Comparison of ENCODE assay signal across 8 mouse cellular contexts in genomic region chr10:80538710-80539394, GRCm38 (mm10). TPM values are rescaled to one million over a fixed set of nuclear protein-coding genes. Genes with fewer than 3 reads are reported as not detected.
DNase-seq lines count a peak whose midpoint lies in the region; ATAC-seq and TF ChIP-seq lines count a peak whose summit lies in the region.

Gene Atp8b3 (minus strand): TSS chr10:80539124.

- H3K4me3 ChIP-seq in bone marrow macrophage, adult 2 months (ENCODE audit: insufficient read depth, low read length), result peak within 1 kb of the TSS; percentile 48
- H3K4me3 ChIP-seq in forebrain, postnatal 0 days (ENCODE audit: low read depth, low read length), result no peak within 1 kb of the TSS
- no peak within 1 kb of the TSS for H3K4me3 ChIP-seq in hindbrain, embryonic 14.5 days (replicated peaks; ENCODE audit: low read length)
- peak within 1 kb of the TSS; percentile 30 for H3K4me3 ChIP-seq in liver, embryonic 11.5 days (ENCODE audit: low read depth, low read length)
- H3K4me3 ChIP-seq in stomach, embryonic 16.5 days (replicated peaks; ENCODE audit: low read length), result peak within 1 kb of the TSS; percentile 29

- H3K4me2 ChIP-seq in forebrain, postnatal 0 days (ENCODE audit: low read depth), result peak within 1 kb of the TSS; percentile 28; the same call in 1 of the 2 replicates
- peak within 1 kb of the TSS; percentile 31 for H3K4me2 ChIP-seq in hindbrain, embryonic 14.5 days (replicated peaks)
- H3K4me2 ChIP-seq in liver, embryonic 11.5 days, result peak within 1 kb of the TSS; percentile 55
- peak within 1 kb of the TSS; percentile 40 for H3K4me2 ChIP-seq in stomach, embryonic 16.5 days (ENCODE audit: low read depth, low read length)

- DNase-seq in cerebellum, adult 9-11 months, result peak; percentile 47
- no peak for DNase-seq in cerebellum, adult 8-10 months
- peak; percentile 18 for DNase-seq in forebrain, postnatal 0 days
- no peak for DNase-seq in hindbrain, embryonic 14.5 days (ENCODE audit: low spot score)
- DNase-seq in liver, embryonic 11.5 days (ENCODE audit: low spot score), result peak; percentile 90

- H3K9ac ChIP-seq in forebrain, postnatal 0 days, result no peak within 1 kb of the TSS
- no peak within 1 kb of the TSS for H3K9ac ChIP-seq in hindbrain, embryonic 14.5 days
- peak within 1 kb of the TSS; percentile 23; the same call in 1 of the 2 replicates for H3K9ac ChIP-seq in liver, embryonic 11.5 days (ENCODE audit: low read depth, low read length)
- H3K9ac ChIP-seq in stomach, embryonic 16.5 days (ENCODE audit: low read length), result no peak within 1 kb of the TSS

- H3K4me1 ChIP-seq in bone marrow macrophage, adult 2 months (ENCODE audit: control insufficient read depth, insufficient read depth, low read length), result peaks cover 17% of the 10 kb centered on the region
- no peaks in the 10 kb centered on the region; the same call in 1 of the 2 replicates for H3K4me1 ChIP-seq in forebrain, postnatal 0 days (ENCODE audit: insufficient read depth)
- no peaks in the 10 kb centered on the region; the same call in 1 of the 2 replicates for H3K4me1 ChIP-seq in hindbrain, embryonic 14.5 days (replicated peaks; ENCODE audit: control insufficient read depth, insufficient read depth, low read length)
- H3K4me1 ChIP-seq in liver, embryonic 11.5 days (replicated peaks; ENCODE audit: control insufficient read depth, insufficient read depth, low read length), result peaks cover 28% of the 10 kb centered on the region
- H3K4me1 ChIP-seq in stomach, embryonic 16.5 days (ENCODE audit: control insufficient read depth, insufficient read depth, low read length), result no peaks in the 10 kb centered on the region; the same call in 1 of the 2 replicates

- 3% methylated on average over 30 of the region's 30 CpGs for WGBS in forebrain, postnatal 0 days
- WGBS in hindbrain, embryonic 14.5 days, result 3% methylated on average over 30 of the region's 30 CpGs
- WGBS in liver, embryonic 11.5 days, result 3% methylated on average over 30 of the region's 30 CpGs
- 2% methylated on average over 30 of the region's 30 CpGs for WGBS in stomach, embryonic 16.5 days

- TF ChIP-seq CTCF in bone marrow macrophage, adult 2 months (IDR thresholded peaks at IDR 0.05; ENCODE audit: low read depth, low read length), result no peak
- peak; percentile 29; the same call in 1 of the 2 replicates for TF ChIP-seq CTCF in forebrain, postnatal 0 days (IDR thresholded peaks at IDR 0.05; ENCODE audit: low read depth)

- no peak within 1 kb of the TSS for H3K27ac ChIP-seq in bone marrow macrophage, adult 2 months (ENCODE audit: insufficient read depth, low read depth, low read length)
- H3K27ac ChIP-seq in forebrain, postnatal 0 days (ENCODE audit: low read depth, low read length), result no peak within 1 kb of the TSS
- no peak within 1 kb of the TSS for H3K27ac ChIP-seq in hindbrain, embryonic 14.5 days
- H3K27ac ChIP-seq in liver, embryonic 11.5 days (ENCODE audit: low read depth, low read length), result no peak within 1 kb of the TSS
- H3K27ac ChIP-seq in stomach, embryonic 16.5 days (ENCODE audit: low read length), result no peak within 1 kb of the TSS

- H3K27me3 ChIP-seq in forebrain, postnatal 0 days (ENCODE audit: insufficient read depth, low read length), result peaks cover 4% of the 10 kb centered on the region
- H3K27me3 ChIP-seq in hindbrain, embryonic 14.5 days (ENCODE audit: control insufficient read depth, insufficient read depth, low read length), result peaks cover 41% of the 10 kb centered on the region
- H3K27me3 ChIP-seq in liver, embryonic 11.5 days (replicated peaks; ENCODE audit: control insufficient read depth, insufficient read depth, low read length), result no peaks in the 10 kb centered on the region; the same call in 1 of the 2 replicates
- peaks cover 7% of the 10 kb centered on the region; the same call in 1 of the 2 replicates for H3K27me3 ChIP-seq in stomach, embryonic 16.5 days (ENCODE audit: control insufficient read depth, insufficient read depth, low read length)

- H3K9me3 ChIP-seq in forebrain, postnatal 0 days (ENCODE audit: low read length), result no peaks in the 10 kb centered on the region
- H3K9me3 ChIP-seq in hindbrain, embryonic 14.5 days (ENCODE audit: control insufficient read depth, low read length), result no peaks in the 10 kb centered on the region
- no peaks in the 10 kb centered on the region for H3K9me3 ChIP-seq in liver, embryonic 11.5 days (ENCODE audit: control insufficient read depth, low read length)
- H3K9me3 ChIP-seq in stomach, embryonic 16.5 days (replicated peaks; ENCODE audit: control insufficient read depth, low read length), result no peaks in the 10 kb centered on the region

- no peak for TF ChIP-seq POLR2A in bone marrow macrophage, adult 2 months (IDR thresholded peaks at IDR 0.05; ENCODE audit: borderline replicate concordance, low read depth, low read length)

- peak; percentile 53; the same call in 1 of the 2 replicates for ATAC-seq in forebrain, postnatal 0 days
- peak; percentile 56; the same call in 1 of the 2 replicates for ATAC-seq in hindbrain, embryonic 14.5 days (ENCODE audit: low FRiP score)
- ATAC-seq in liver, embryonic 11.5 days (replicated peaks; ENCODE audit: low FRiP score), result peak; percentile 92
- peak; percentile 70 for ATAC-seq in monocyte, adult 5-6 weeks (replicated peaks; ENCODE audit: insufficient number of reproducible peaks, low FRiP score, low TSS enrichment, poor library complexity, severe bottlenecking)
- ATAC-seq in stomach, embryonic 16.5 days (ENCODE audit: insufficient read depth, low FRiP score), result peak; percentile 84

- peaks cover 29% of the 10 kb centered on the region for H3K36me3 ChIP-seq in forebrain, postnatal 0 days (ENCODE audit: insufficient read depth)
- H3K36me3 ChIP-seq in hindbrain, embryonic 14.5 days (replicated peaks; ENCODE audit: control insufficient read depth, insufficient read depth), result peaks cover 31% of the 10 kb centered on the region
- peaks cover 21% of the 10 kb centered on the region for H3K36me3 ChIP-seq in liver, embryonic 11.5 days (ENCODE audit: control insufficient read depth, insufficient read depth, low read length)
- H3K36me3 ChIP-seq in stomach, embryonic 16.5 days (ENCODE audit: control insufficient read depth, insufficient read depth, low read length), result peaks cover 14% of the 10 kb centered on the region

RNA-seq across cellular contexts. Expression of gene Atp8b3, which starts in this region (rescaled TPM):
- not detected in 2 replicates for polyA plus RNA-seq in bone marrow macrophage, adult 2 months (2012; ENCODE audit: insufficient read depth, insufficient read length, missing spikeins)
- total RNA-seq in forebrain, postnatal 0 days (2014; rRNA removed), result 0.05 and 0.38 TPM in 2 replicates
- 0.16 and 0.46 TPM in 2 replicates for polyA plus RNA-seq in forebrain, postnatal 0 days (2015; fragmentation: Nextera tagmentation; extraction: Ambion mirVana)
- 0.87 and 1.1 TPM in 2 replicates for polyA plus RNA-seq in hindbrain, embryonic 14.5 days (2014; fragmentation: Nextera tagmentation; extraction: Ambion mirVana)
- polyA plus RNA-seq in liver, embryonic 11.5 days (2014; fragmentation: Nextera tagmentation; extraction: Ambion mirVana), result 0.12 and 0.23 TPM in 2 replicates
- 1.0 to 1.6 TPM in 2 of 3 replicates, not detected in the other for total RNA-seq in monocyte, adult 5-6 weeks (2017)
- 0.12 and 0.21 TPM in 2 replicates for polyA plus RNA-seq in stomach, embryonic 16.5 days (2015; fragmentation: Nextera tagmentation; extraction: Ambion mirVana)

Comparison
In these comparisons a context has a peak if more than half of its experiments do, and no peak if none do; other contexts are left out.
1. Peak in DNase-seq, ATAC-seq and H3K4me2 ChIP-seq in forebrain, postnatal 0 days; RNA of the gene not detected or under 1 TPM.
2. Peak in DNase-seq, ATAC-seq, H3K4me3 ChIP-seq, H3K9ac ChIP-seq and H3K4me2 ChIP-seq in liver, embryonic 11.5 days; RNA of the gene not detected or under 1 TPM.
3. Peak in ATAC-seq, H3K4me3 ChIP-seq and H3K4me2 ChIP-seq in stomach, embryonic 16.5 days; RNA of the gene not detected or under 1 TPM.